Mouse (Mus musculus) T-cell, adult 2 months (primary cell): ENCODE measurements around the gene Cadps2.

ENCODE experiments used
- DNase-seq: peaks from one replicate; pipeline ENCODE4 v3.0.0; 2022; ENCODE audit warnings: low spot score

Cadps2 gene

DNA sequence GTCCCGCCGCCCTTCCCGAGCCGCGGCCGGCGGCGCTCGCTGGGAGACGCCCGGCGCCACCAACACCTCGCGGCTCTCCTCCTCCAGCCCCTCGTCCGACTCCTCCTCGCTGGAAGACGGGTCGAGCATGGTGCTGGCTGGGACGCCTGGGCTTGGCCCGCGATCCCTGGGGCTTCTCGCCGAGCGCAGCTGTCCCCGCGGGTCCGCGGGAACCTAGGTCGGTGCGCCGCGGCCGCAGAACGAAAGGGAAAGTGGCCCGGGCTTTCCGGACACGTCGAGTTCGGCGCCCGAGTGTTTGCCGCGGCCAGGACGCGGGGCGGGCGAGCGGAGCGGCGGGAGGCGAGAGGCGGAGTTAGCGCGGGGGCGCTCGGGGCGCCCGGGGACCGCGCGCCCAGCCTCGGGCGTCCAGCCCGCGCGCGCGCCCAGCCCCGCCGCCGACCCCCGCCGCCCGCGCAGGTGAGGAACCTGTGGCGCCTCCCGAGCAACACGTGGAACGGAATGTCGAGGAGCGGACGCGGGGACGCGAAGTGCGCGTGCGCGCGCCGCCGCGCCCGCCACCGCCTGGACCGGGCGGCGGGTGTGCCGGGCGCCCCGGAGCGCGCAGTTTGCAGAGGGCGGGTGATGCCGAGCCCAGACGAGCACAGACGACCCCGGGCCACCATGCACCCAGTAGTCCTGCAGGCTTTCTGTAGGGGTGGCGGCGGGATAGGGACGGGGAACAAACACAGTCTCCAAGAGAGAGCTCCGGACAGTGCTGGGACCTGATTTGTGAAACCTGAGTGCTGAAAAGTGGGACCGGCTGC, at the start of gene Cadps2:
TSS of gene Cadps2 (minus strand) at position 413 of the 803 bp plus-strand sequence.
- DNase-seq = no peak

DNA sequence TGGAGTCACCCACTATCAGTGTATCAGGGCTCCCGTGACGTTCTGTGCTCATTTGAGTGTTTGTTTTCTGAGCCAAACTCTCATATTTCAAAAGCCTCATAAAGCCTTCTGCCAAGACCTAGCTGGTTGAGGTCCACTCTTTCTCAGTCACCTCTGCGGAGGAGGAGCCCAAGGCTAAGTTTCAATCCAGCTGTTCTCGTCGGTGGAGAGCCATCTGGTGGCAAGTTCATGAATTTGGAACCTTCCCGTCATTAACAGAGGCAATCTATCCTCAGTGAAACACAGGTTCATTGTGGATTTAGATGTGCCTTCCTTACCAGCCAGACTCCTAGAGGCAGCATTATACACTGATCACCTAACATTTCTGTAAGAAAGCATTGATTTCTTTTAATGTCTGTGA, 47.2 kb upstream of the Cadps2 start:
- DNase-seq = no peak

DNA sequence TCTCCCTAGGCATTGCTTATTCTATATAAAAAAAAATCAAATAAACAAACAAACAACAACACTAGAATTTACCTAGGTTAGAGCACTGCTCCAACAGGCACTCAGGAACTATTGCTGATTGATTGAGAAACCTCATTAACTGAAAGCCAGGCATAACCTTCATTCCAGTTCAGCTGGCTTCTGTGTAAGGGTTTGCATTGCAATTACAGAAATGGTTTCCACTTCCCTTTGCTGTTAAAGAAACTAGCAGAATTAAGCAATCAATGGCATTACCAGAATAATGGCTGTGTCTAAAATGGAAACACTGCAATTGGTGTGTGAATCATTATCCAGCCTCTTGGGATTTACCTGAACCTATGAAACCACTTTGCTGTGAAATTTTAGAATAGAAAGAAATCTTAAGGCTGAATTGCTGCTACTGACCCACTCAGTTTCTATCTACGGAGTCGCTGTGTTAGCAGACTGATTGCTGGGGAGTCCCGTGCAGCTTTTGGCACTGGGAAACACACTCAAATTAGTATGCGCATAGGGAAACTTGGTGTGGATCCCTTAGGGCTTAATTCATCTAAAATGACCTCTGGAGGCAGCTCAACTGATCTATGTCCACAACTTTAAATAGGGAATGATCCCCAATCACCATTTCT, 37.7 kb upstream of the Cadps2 start:
- no peak for DNase-seq

DNA sequence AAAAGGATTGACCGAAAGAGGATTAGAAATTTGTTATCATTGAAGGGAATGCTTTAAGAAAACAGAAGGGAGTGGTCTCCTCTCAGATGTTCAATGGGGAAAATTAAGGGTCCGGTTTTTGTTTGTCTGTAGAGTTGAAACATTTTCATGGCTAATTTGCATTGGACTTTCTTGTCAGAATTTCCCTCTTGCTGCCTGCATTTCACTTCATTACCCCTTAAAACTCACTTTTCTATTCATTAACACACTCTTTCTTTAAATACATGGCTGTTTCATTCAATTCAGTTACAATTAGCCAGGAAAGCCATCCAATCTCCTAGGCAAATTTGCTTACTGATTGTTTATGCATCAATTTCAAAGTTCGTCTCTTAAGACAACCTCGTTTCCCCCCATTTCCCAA, 37.1 kb upstream of the Cadps2 start:
- no peak for DNase-seq

DNA sequence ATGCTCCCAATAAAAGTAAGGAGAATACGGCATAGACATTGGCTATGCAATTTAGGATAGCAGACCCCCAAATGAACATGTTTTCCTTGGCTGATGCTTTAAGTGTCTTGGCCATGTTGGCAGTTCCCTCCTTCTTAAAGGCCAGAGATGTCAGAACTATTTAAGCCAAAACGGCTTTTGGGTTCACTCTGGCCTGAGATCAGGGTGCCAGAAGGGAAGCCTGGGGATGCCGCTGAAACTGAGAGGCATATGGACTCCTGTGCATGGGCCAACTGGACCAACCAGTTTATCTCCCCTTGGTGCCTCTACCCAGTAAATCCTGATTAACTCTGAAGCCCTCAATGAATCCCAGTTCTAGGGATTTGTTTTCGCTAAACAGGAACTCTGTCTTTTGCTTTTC, 34.6 kb upstream of the Cadps2 start:
- DNase-seq = no peak

DNA sequence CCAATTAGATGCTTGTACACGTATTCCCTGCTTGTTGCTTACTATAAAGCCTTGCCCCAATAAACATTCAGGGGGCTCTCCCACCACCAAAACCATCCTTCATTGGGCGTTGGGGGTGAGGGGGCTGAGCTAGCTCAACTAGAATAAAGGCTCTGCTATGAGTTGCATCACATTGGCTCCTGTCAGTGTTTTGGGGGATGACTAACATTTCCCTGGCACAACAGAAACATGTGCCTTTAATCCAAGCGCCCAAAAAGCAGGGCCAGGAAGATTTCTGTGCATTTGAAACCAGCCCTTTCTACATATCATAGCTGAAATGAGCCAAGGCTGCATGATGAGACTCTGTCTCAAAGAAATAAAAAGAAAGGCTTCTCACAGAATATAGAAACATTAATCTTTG, 34.0 kb upstream of the Cadps2 start:
- DNase-seq = no peak

DNA sequence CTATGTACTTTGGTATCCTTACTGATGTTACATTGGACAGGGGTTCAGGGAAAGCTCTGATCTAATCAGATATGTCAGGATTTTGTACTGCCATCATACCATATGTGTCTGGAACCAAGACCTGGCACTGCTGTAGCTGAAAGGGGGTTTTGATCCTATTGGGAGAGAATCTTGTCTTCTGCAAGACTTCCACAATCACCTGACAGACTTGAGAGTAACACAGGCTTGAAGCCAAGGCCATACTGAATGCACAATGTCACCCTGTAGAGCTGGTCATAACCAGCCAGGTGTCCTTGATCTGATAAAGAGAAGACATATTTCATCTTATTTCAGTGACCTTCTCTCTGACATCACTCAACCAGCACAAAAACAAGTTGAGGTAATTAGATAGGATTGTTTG, 30.8 kb upstream of the Cadps2 start:
- no peak for DNase-seq

DNA sequence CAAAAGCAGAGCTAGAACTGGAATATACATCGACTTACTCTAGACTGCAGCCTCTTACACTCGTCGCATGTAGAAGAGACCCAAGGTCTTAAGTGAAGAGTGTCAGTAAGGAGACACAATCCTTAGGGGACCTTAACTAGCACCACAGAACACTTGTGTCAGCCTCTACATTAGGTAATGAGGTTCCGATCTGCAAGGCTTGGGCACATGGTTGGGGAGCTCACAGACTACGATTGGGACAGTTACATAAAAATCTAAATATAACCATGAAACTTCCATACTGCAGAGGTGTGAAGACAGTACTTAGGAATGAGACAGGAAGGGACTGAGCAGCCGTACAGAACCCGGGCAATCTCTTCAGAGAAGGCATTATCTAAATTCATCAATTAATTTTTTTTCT, 27.1 kb upstream of the Cadps2 start:
- DNase-seq = no peak

DNA sequence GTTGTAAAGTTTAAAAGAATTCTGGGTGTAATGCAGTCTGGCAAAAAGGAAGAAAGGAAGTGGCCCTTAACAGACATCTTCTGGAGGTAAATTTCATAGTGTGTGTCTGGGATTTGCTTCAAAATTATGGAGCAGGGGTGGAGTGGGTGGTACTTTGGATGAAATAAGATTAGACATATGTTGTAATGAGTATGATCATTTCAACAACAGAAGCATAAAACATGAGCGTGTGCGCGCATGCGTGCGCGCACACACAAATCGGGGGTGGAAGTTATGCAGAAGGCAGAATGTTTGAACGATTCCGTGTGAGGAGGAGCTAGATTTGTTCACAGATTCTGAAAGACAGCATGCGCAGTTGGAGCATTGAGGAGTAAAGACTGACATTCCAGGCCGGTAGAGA, 14.2 kb upstream of the Cadps2 start:
- DNase-seq = no peak

DNA sequence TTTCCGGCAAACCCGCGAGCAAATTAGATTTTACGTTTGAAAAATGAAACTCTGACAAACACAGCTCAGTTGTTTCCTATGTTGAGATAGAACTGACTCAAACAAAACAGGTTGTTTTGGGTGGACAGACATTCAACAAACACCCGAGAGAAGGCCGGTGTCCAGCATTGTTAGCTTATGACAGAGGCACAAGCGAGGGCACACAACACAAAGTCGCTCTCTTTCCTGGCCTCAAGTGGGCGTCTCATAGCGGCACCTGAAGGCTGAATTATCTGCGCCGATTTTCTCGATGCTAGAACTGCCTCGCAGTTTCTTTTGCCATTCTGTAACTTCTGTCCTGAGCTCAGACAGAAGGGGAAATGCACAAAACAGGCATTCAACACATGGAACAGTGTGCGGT, 780 bp upstream of the Cadps2 start:
- DNase-seq = no peak

DNA sequence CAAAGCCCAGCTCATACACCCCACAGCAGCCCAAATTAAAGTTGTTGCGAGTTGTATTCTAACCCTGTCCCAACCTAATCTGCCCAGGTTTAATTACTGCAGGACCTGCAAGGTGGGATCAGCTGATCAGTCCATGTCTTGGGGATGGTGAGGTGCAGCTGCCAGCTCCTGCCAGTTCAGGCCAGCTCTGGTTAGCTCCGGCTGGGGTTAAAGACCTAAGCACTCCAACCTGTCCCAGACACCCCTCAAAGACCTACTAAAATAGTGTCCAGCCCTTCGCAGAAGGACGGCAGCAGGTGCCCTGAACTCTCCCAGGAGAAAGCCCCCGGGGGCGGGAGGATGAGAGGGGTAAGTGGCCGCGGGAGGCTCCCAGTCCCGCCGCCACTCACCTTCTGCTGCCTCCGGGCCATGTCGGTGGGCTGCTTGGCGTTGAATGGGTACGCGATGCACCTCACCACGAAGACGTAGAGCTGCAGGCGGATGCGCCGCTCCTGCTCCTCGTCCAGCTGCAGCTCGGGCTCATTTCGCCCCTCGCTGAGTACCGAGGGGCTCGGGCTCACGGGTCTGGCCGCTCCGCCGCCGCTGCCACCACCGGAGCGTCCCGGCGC, 716 bp downstream of the Cadps2 start:
- DNase-seq = no peak

DNA sequence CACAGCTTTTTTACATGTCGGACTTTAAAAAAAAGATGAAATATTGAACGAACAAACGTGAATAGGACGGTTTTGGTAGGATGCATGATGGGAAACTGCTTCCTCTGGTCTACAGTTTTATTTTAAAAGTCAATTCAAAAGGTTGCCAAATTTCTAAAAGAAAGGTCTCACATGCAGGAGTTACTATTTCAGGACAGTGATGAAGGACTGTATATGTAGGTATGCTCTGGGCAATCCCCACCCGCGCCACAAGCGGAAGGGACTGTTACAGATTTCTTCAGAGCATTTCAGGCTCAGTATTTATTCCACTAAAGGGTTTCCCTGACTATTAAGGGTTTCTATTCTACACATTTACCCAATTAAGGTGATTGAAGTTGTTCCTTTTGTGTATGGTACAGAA, 1.6 kb downstream of the Cadps2 start:
- DNase-seq = no peak

DNA sequence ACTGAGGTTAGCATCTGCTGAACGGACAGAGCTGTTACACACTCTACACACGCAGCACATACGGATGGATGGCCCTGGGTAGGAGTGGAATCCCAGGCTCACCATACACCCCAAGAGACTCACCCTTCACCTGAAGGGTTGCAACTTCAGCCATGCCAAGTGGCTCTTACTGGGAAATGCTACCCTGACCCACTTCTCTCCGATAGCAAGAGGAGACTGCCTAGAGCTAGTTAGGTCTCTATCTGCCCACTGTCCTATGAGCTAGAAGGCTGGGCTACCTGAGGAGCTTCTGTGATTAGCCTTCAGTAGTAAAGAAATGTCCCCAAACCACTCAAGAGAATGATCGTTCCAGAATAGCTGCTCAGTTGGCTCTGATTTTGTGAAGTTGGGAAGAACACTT, 2.1 kb downstream of the Cadps2 start:
- DNase-seq = no peak

DNA sequence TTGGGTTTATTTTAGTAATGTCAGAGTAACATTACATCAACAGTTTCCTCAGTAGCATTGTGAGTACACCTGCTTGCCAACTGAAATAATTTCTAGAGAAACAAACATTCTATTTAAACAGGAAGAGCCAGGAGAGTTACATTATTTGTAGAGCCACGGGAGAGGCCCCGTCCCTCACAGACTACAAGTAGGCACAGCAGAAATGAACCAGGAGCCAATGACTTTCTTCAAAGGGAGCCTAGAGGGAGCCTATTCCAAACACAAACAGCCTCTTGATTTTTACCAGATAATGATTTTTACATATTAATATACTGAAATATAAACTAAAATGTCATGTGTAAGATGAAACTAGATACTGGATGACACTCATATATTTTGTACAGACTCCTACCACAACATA, 2.5 kb downstream of the Cadps2 start:
- DNase-seq = no peak

DNA sequence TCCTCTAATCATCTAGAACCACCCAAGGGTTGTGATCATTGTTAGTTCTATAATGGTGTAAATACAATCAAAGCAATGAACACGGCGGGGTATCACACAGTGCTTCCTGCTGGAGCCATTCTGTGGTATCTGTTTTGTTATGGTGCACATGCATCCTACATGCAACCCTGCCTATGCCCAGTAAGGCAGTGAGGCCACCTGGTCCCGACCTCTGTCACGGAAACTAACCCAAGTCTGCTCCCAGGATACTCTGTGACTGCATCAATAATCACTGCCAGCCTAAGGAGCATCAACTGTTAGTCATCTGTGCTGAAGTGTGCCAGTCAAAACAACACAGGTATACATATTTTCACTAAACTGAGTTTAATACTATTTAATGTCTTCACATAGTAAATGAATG, 3.7 kb downstream of the Cadps2 start:
- DNase-seq = no peak

DNA sequence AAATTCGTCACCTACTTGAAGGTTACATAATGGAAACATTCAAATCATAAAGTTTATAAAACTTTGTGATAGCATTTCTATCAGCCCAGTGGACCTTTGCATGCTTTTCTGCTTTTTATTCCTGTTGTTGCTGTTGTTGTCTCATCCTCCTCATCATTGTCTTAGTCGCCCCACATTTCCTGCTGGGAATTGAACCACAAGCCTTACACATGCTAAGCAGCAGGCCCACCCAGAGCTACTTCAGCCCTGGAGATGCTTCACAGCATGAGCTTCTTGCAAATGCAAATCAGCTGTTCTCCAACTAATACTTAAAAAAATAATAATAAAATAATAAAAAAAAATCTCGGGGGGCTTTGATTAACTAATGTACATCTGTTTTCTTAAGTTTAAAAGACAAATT, 8.5 kb downstream of the Cadps2 start:
- DNase-seq = no peak

DNA sequence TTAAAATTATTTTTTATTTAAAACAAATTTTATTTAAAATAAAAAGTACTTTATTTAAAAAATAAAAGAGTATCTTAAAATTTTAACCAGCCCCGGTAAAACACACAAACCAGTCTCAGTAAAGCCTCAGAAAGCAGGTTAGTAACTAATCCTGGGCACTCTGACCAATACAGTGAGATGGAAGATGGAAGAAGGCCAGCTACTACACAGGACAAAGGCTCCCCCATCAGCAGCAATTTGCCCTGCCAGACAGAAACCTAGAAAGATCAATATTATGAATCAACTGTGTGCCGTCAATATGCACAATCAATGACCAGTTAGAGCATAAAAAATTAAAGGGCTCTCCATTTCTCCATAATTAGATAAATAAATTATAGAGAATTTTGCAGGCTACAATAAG, 9.9 kb downstream of the Cadps2 start:
- DNase-seq = no peak

DNA sequence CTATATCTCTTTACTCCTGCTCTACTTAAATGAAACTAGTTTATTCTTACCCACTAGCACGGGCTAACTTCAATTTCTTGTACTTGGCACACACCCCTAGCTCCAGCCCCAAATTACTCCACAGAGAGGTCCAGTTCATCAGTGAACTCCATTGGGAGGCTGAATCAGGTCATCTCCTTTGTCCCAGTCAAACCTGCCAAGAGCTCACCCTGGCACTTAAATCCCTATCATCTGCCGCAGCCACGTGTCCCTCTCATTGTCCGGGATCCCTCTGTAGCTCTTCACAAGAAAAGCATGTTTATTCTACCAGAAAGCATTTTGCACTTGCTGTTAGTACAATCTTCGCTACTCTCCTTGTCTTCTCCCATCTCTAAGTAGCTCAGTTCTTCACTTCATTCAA, 17.4 kb downstream of the Cadps2 start:
- no peak for DNase-seq

DNA sequence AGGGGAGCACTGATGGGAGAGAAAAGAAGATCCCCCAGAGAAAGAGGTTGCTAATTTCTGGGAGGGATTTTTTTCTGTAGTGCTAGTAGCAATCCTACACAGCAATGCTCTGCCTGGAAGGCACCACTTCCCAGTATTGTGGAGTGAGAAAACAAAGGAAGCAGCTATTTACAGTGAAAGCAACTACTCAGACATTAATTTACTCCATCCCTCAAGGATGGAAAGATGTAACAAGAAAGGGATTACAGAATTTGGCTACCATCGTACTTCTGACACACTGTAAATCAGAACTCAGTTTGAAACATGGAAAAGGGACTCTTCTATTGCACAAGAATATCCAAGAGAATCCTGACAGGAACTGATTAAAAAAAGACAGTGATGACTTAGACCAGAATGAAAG, 29.1 kb downstream of the Cadps2 start:
- DNase-seq = no peak

DNA sequence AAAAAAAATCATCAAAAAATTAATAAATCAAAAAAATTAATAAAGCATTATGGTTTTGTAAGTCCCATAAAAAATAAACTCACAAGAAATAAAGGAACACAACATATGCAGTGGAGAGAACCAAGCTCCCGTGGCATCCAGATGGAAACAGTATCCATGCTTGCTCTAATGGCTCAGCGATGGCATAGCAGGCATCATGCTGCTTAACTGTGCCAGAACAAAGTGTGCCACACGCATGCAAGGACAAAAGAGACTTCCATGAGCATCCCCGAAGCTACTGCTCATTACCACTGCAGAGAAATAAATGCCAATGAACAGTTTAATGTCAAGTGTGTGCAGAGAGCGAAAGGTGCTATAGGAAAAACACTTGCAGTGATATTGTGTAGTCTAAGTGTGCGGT, 29.9 kb downstream of the Cadps2 start:
- no peak for DNase-seq

DNA sequence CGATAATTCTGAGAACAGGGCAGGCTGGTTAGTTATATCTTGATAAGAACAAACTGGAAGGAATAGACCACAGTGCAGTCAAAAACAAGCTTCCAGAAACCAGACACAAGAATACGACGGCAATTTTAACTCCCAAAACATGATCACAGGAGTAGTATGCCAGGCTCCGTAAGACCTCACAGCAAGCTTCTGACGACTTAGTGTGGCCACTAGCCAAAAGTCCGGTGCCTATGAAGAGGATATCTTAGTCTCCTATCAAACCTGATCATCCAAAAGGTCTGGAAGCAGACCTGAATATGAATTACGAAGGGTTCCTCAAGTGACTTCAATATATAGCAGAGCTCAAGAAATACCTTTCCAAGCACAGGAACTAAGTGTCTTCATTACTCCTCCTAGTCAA, 33.9 kb downstream of the Cadps2 start:
- no peak for DNase-seq

DNA sequence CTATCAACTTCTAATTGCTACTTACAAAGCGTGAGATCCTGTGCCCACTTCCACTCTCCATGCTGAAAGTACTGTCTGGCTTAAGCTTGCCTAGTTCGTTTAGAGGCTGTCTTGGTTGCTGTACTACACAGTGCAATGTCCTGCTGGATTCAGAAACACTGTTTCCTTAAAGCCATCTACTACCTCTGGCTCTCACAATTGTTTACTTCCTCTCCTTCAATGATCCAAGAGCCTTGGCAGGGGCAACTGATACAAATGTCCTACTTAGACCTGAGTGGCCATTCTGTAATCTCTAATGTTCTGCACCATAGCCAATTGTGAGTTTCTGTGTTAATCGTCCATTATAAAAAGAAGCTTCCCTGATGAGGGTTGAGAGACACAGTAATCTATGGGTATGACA, 47.4 kb downstream of the Cadps2 start:
- no peak for DNase-seq

DNA sequence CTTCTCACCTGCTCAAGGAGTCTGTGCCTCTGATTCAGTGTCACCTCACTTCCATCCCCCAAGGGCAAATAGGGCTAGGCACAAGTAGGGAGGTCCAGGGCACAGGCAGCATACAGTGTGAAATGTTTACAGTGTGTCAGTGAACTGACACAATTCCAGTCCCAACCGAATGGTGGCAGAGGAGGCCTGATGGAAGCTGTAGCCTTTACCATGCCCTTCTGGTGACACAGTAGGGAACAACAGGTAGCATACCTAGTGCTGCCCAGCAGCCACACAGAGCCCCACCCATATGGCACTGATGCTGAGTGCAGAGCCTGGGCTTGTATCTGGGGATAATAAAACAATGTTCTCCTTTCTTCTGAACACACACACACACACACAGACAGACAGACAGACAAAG, 61.6 kb downstream of the Cadps2 start:
- DNase-seq = no peak

DNA sequence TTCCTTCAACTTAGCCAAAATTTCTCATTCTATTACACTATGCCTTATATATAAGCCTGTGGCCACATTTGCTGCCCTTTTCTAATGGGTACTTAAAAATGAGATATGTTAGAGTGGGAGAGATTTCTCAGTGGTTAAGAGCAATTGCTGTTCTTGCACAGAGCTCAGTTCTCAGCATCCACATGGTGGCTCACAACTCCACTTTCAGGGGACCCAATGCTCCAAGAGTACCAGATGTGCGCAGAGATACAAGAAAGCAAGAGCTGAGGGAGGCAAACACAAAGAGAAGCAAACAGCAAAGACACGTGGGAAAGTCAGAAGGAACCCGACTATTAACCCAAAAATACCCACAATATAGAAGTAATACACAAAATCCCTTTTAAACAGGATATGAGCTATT, 77.0 kb downstream of the Cadps2 start:
- no peak for DNase-seq
